Mouse (Mus musculus) skeletal muscle tissue, postnatal 0 days (tissue): Measurements from ENCODE around the gene Htr2b. TPM values are rescaled to one million over a fixed set of nuclear protein-coding genes. Genes with fewer than 3 reads are reported as not detected.

Experiments used
- polyA plus RNA-seq: library from polyadenylated mRNA; unstranded; fragments of >200 nt; fragmentation: Nextera tagmentation; extraction: Ambion mirVana; gene quantifications from 2 replicates; pipeline ENCODE4 v1.2.1, GENCODE M21; 2015

Gene Htr2b
- 1.7 and 2.5 TPM in 2 replicates for polyA plus RNA-seq

DNA sequence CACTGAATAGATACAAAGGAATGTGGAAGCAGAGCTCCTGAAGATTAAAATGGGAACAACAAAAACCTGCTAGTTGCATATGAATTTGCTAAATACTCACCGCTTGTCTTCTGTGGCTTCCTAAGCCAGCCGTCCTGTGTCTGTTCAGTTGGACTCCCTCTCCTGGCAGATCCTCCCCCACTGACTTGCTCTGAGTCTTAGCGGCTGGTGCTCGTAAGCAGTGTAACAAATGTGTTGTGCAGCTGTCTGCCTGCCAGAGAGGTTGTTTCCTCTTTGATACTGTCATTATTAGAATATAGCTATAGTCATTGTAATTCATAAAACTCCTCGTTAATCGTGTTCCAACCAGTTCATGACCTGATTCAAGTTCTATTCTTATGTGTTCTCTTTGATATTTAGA, at the start of gene Htr2b:
Gene Htr2b, minus strand, starts transcription at position 192 of the 400 bp plus-strand sequence.

DNA sequence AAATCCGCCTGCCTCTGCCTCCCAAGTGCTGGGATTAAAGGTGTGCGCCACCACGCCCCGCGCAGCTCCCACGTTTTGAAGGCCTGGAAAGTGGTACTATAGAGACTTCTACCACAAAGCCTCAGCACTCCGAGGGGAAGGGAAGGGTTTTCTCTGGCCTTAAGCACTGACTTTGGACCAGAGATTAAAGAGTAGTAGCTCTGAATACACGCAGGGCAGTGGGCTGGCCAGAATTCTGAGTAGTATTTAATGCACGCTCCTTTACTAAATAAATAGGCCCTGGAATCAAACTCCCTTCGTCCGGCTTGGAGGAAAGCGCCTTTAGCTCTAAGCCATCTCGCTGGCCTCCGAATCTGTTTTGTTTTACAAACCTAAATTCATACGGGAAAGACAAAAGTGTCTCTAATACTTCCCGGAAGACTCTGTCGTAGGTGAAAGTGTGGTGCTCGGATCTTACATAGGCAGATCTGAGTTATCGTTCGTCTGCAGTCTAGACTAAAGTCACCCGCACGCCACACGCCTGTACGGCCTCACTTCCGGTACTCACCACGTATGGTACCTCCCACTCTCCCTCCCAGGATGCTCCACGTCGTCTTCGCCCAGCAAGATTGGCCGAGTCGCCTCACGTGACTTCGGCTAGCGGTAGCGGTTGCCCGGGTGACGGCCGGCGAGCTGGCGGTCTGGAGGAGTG, 42.5 kb upstream of the Htr2b start, which contains the start of gene Armc9:
Gene Armc9, plus strand, starts transcription at position 648 of the 691 bp plus-strand sequence.

DNA sequence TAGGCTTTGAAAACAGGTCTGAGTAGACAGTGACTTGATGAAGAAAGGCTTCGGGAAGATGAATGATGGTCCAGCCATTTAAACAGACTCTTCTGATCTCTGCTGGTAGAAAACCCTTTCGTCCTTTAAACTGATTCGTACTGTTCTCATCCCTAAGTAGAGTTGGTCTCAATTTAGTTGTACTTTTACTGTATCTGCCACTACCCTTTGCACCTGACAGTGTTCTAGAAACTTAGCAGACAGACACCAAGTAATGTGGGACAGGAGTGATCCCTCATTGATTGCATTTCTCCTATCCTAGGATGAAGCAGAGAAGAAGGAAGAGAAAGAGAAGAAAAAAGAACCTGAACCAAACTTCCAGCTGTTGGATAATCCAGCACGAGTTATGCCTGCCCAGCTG, 21.6 kb upstream of the Htr2b start, which contains the start of gene Gm21972:
Gene Gm21972, plus strand, starts transcription at position 301 of the 400 bp plus-strand sequence.

DNA sequence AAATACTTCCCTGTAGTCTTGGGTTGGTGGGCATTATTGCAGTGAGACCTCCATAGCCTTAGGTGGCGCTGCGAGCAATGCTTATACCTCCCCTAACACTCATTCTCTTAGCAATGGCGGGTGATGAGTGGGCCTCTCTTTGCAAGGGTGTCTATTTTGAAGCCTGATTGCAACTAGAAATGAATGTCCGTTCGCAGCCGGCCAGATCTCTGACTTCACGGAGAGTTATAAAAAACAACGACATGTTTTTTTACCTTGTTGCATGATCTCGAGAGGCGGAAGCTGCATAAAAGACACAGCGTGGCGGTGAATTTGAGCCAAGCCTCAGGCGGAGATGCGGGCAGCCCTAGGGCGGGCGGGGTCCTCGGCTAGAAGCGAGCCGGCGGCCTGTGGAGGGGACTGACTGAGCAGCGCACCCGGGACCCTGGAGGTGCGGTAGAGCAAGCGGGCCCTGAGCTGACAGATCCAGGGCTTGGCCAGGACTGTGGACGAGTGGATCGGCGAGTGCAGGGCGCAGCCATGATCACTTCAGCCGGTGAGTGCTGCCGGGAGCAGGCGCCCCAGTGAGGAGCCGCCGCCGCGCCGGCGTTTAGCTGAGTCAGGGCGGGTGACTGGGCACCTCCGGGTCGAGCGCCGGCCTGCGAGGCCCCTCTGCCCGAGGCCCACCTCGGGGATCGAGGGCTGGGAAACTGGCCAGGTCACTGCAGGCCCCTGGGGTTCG, 47.3 kb downstream of the Htr2b start, which contains the start of gene Psmd1:
Gene Psmd1, plus strand, starts transcription at position 117 of the 721 bp plus-strand sequence.

Other genes starting within 250 kb of the Htr2b start
- gene Itm2c, start 217.7 kb downstream of the Htr2b start, polyA plus RNA-seq = 80.7 and 95.8 TPM in 2 replicates
- 1.1 and 1.4 TPM in 2 replicates for gene 4933407L21Rik, start 183.5 kb downstream of the Htr2b start, polyA plus RNA-seq
- gene Gpr55, start 151.0 kb downstream of the Htr2b start, polyA plus RNA-seq = 0.05 TPM in 1 of 2 replicates, not detected in the other
- not detected in 2 replicates for gene Spata3, start 95.2 kb downstream of the Htr2b start, polyA plus RNA-seq
- 0.12 TPM in 1 of 2 replicates, not detected in the other for gene 2810459M11Rik, start 66.1 kb downstream of the Htr2b start, polyA plus RNA-seq
- gene Psmd1, start 47.6 kb downstream of the Htr2b start, polyA plus RNA-seq = 116 and 118 TPM in 2 replicates
- 0.19 TPM in 1 of 2 replicates, not detected in the other for gene Gm21972, start 21.7 kb upstream of the Htr2b start, polyA plus RNA-seq
- 5.2 and 6.5 TPM in 2 replicates for gene Armc9, start 42.8 kb upstream of the Htr2b start, polyA plus RNA-seq
- 0.19 and 0.45 TPM in 2 replicates for gene B3gnt7, start 190.9 kb upstream of the Htr2b start, polyA plus RNA-seq
- 168 and 181 TPM in 2 replicates for gene Ncl, start 247.4 kb upstream of the Htr2b start, polyA plus RNA-seq